Mouse (Mus musculus) left cerebral cortex, adult 2 months (tissue): ENCODE data around the gene Kcnk15. TPM values are rescaled to one million over a fixed set of nuclear protein-coding genes. Genes with fewer than 3 reads are reported as not detected.
A peak's percentile ranks its signal among the peaks of the same experiment; 100 is the strongest.

Experiments used
- DNase-seq, 2 experiments: peaks; one replicate each; pipeline ENCODE4 v3.0.0; 2021 to 2022; ENCODE audit warnings: low spot score in 2 of 2, mixed read lengths in 1 of 2; ENCODE audit errors: extremely low spot score in 1 of 2
- H3K27ac ChIP-seq: fragments of 200-600 bp; 2 replicates; pipeline ENCODE4 v1.8.1; 2022
- H3K4me3 ChIP-seq: fragments of 200-600 bp; 2 replicates; pipeline ENCODE4 v1.8.1; 2022
- CTCF ChIP-seq: fragments of 200-600 bp; IDR thresholded peaks from 2 replicates; pipeline ENCODE4 v1.8.1; 2022; ENCODE audit warnings: antibody characterized with exemption, mild to moderate bottlenecking, moderate library complexity
- intact Hi-C: fragments of 180-260 bp; cut with DNase I; formaldehyde crosslinking; loops from one replicate; pipeline ENCODE4 v1.15.1; 2025
- long read RNA-seq, 2 experiments: library from polyadenylated mRNA; stranded (forward); transcript quantifications; one replicate each; pipeline ENCODE4 v2.0.0; 2021; ENCODE audit warnings: borderline mapping rate in 2 of 2
- total RNA-seq, 2 experiments: library from RNA; stranded (reverse); gene quantifications; 2 replicates each; pipeline ENCODE4 v1.2.3; 2021

Kcnk15 gene
- under 1 TPM in 1 of 2 experiments, not detected in 1; 0.28 TPM for total RNA-seq
- long read RNA-seq, experiment 1, partial matches to known transcripts, result 0 of 1 reads
- long read RNA-seq, experiment 1, other reads (novel, unspliced or antisense), result 0 of 1 reads
- long read RNA-seq, experiment 2, result 0 reads

GRCm38 (mm10) chr2:163853461-163853901, at the start of gene Kcnk15:
TSS of gene Kcnk15 (plus strand) at chr2:163853651.
- Histone ChIP-seq H3K27ac (no peak within 1 kb of the TSS), H3K4me3 (no peak within 1 kb of the TSS)
- no peak for DNase-seq
- intact Hi-C loops, result no loop called here
- TF ChIP-seq CTCF, result peak; percentile 22

GRCm38 (mm10) chr2:163803838-163804237, 49.6 kb upstream of the Kcnk15 start:
- DNase-seq, result no peak
- no peak for TF ChIP-seq CTCF
- intact Hi-C loops, result no loop called here
- no peak overlapping the region for H3K4me3 ChIP-seq
- H3K27ac ChIP-seq, result no peak overlapping the region

DNA sequence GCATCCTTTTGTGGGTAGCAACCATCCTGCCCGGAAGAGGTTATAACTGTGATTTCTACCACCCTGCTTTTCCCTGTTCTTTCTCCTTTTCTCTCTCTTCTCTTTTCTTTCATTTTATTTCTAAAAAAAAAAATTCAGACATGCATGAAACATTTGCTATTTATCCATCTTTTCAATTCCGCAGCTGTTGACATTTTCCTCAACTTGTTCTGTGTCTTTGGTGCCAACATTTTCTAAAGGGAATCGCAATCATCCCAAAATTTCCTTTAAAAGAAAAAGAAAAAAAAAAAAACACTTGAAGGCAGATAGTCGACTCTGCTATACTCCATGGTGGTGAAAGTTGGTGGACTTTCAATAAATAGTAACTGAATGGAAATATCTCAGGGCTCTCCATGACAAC, 44.3 kb upstream of the Kcnk15 start:
- H3K4me3 ChIP-seq, result no peak overlapping the region
- intact Hi-C loops, result no loop called here
- no peak for DNase-seq
- no peak overlapping the region for H3K27ac ChIP-seq
- no peak for TF ChIP-seq CTCF

GRCm38 (mm10) chr2:163809704-163810103, 43.7 kb upstream of the Kcnk15 start:
- DNase-seq, result no peak
- H3K27ac ChIP-seq, result no peak overlapping the region
- TF ChIP-seq CTCF, result no peak
- no peak overlapping the region for H3K4me3 ChIP-seq
- intact Hi-C loops, result no loop called here

DNA sequence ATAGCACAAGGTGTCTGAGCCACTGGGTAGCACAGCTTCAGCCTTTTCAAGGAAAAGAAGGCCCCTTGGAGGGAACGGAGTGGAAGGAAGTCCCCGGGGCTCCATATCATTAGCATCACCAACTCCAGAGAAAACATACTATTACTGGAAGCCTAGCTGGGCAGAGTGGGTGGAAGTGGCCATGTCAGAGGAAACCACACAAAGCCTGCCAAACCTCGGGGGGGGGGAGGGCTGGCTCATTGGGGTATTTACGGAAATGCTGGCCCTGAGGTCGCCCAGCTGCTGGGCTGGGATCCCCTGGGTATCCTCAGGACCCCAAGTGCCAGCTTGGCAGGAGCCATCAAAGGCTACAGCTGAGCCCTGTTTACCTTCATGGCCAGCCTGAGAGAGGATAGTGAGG, 40.4 kb upstream of the Kcnk15 start:
- no peak for TF ChIP-seq CTCF
- no peak for DNase-seq
- H3K27ac ChIP-seq, result no peak overlapping the region
- no peak overlapping the region for H3K4me3 ChIP-seq
- intact Hi-C loops, result no loop called here

DNA sequence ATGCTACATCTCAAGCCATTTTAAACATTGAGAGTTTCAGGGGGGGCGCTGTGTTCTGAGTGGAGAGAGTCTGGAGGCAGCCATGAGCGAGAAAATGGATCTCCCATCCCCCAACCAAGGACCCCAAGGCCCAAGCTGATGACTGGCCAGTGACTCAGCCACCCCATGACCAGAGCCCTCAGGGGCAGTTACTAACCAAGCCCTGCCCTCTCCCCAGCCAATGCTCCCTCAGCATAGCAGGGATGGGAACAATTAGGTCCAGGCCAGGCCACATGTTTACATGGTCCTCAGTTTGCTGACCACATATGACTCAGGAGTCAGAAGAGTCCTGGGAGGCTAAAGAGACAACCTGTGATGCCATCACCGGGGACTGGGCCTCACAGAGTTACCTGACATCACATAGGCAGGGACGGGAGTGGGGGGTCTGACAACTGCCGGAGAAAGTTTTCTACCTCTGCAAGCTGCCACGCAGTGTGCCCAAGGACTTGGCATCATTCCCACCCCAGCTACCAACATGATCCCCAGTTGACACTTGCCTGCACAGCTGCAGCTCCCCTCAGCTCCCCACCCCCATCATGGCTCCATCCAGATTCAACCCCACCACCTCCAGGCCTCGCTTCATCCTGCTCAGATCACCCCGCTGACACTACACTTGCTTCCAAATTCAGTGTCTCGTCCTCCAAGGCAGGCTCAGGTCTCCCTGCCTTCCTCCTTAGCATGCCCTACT, 38.5 kb upstream of the Kcnk15 start:
- no peak for DNase-seq
- intact Hi-C loops, result no loop called here
- no peak for TF ChIP-seq CTCF
- no peak overlapping the region for H3K27ac ChIP-seq
- H3K4me3 ChIP-seq, result no peak overlapping the region

- H3K27ac ChIP-seq, result no peak within 1 kb of the TSS
- no peak for DNase-seq
- intact Hi-C loops, result loop anchor here (10.0 kb wide), 1 partner anchor 286 kb away; no protein-coding TSS in a partner anchor
These were observed 32.8 kb upstream of the Kcnk15 start, which contains the start of gene Ccn5 for GRCm38 (mm10) chr2:163820607-163821006. TSS of gene Ccn5 (plus strand) at chr2:163820861.

GRCm38 (mm10) chr2:163823248-163823647, 30.2 kb upstream of the Kcnk15 start:
- no peak overlapping the region for H3K4me3 ChIP-seq
- intact Hi-C loops, result loop anchor here (10.0 kb wide), 1 partner anchor 288 kb away; no protein-coding TSS in a partner anchor
- peak; percentile 99 for TF ChIP-seq CTCF
- H3K27ac ChIP-seq, result no peak overlapping the region
- DNase-seq, result peak in 1 of 2 experiments; percentile 46

More at GRCm38 (mm10) chr2:163820607-163821006, 32.8 kb upstream of the Kcnk15 start, which contains the start of gene Ccn5:
- H3K4me3 ChIP-seq, result no peak within 1 kb of the TSS
- TF ChIP-seq CTCF, result no peak

- no peak for DNase-seq
- H3K4me3 ChIP-seq, result no peak overlapping the region
- TF ChIP-seq CTCF, result no peak
- H3K27ac ChIP-seq, result no peak overlapping the region
- intact Hi-C loops, result loop anchor here (10.0 kb wide), 1 partner anchor 289 kb away; no protein-coding TSS in a partner anchor
These were observed 29.7 kb upstream of the Kcnk15 start for GRCm38 (mm10) chr2:163823771-163824170.

DNA sequence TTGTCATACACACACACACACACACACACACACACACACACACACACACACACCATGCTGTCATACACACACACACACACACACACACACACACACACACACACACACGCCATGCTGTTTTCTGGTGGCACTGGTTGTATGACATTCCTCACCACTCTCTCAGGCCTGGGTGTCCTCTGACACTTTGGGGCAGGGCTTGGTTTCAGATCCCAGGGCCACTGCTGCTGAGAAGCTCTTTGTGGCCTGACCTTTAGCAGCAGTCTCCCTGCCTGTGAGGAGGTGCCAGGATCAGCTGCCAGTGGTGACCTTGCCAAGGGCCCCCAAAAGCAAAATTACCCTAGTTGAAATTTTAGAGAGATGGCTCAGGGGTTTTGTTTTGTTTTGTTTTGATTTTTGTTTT, 27.6 kb upstream of the Kcnk15 start:
- TF ChIP-seq CTCF, result no peak
- no peak for DNase-seq
- H3K27ac ChIP-seq, result no peak overlapping the region
- no peak overlapping the region for H3K4me3 ChIP-seq
- intact Hi-C loops, result loop anchor here (10.0 kb wide), 1 partner anchor 291 kb away; no protein-coding TSS in a partner anchor

DNA sequence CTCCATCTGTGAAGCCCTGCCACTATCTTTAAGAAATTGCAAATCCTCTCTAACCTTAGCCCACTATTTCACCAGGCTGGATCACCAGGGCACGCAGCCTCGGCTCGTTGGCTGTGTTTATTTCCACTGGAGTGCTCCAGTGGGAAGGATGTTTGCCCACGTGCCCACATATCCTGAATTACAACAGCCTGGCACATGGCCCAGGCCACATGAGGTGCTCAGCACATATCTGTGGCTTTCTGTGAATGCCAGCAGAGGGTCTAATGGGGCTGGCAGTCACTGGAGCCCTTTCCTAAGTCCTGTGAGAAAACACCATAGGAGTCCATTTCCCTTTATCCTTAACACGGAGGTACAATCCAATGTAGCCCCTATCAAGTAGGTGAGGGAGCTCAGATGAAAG, 27.0 kb upstream of the Kcnk15 start:
- DNase-seq, result no peak
- no peak overlapping the region for H3K27ac ChIP-seq
- intact Hi-C loops, result loop anchor here (10.0 kb wide), 1 partner anchor 292 kb away; no protein-coding TSS in a partner anchor
- TF ChIP-seq CTCF, result no peak
- H3K4me3 ChIP-seq, result no peak overlapping the region

DNA sequence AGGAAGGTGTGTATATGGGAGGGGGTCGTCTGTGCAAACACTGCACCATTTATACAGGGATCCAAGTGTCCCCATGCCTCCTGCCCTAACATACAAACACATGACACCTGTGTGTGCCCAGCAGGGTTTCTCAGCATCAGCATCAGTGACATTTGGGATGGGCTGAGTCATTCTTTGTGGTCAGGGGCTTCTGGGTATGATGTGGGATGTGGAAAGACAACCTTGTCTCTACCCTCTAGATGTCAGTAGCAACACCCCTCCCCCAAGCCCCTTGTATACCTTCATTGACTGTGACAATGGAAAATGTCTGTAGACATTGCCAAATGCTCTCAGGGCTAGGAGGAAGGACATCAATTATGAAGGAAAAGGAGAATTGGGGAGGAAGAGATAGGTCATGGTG, 22.3 kb upstream of the Kcnk15 start:
- intact Hi-C loops, result loop anchor here (10.0 kb wide), 1 partner anchor 46 kb away; no protein-coding TSS in a partner anchor
- H3K4me3 ChIP-seq, result no peak overlapping the region
- TF ChIP-seq CTCF, result no peak
- no peak overlapping the region for H3K27ac ChIP-seq
- DNase-seq, result no peak
